Mouse (Mus musculus) liver, embryonic 12.5 days (tissue): ENCODE measurements around the gene Lrp1. TPM values are rescaled to one million over a fixed set of nuclear protein-coding genes. Genes with fewer than 3 reads are reported as not detected.

Experiments
- ATAC-seq: fragments of 200-750 bp; cut with Nextera tagmentation; 2 replicates; pipeline ENCODE4 v1.8.0; 2017; ENCODE audit warnings: moderate number of reproducible peaks, mild to moderate bottlenecking, moderate library complexity
- H3K27ac ChIP-seq: fragments of 300-500 bp; sonication (generic); 2 replicates; pipeline ENCODE4 v1.5.1; 2016; ENCODE audit warnings: mild to moderate bottlenecking
- H3K27me3 ChIP-seq: fragments of 300-500 bp; sonication (generic); replicated peaks from 2 replicates; pipeline ENCODE4 v1.6.1; 2016; ENCODE audit warnings: mild to moderate bottlenecking, moderate library complexity
- H3K36me3 ChIP-seq: fragments of 300-500 bp; sonication (generic); 2 replicates; pipeline ENCODE4 v1.6.1; 2016; ENCODE audit warnings: mild to moderate bottlenecking, moderate library complexity
- H3K4me1 ChIP-seq: fragments of 300-500 bp; sonication (generic); 2 replicates; pipeline ENCODE4 v1.6.1; 2016
- H3K4me2 ChIP-seq: fragments of 300-500 bp; sonication (generic); 2 replicates; pipeline ENCODE4 v1.6.1; 2016; ENCODE audit warnings: mild to moderate bottlenecking, moderate library complexity
- H3K4me3 ChIP-seq: fragments of 300-500 bp; sonication (generic); 2 replicates; pipeline ENCODE4 v1.5.1; 2016; ENCODE audit warnings: mild to moderate bottlenecking, moderate library complexity
- H3K9ac ChIP-seq: fragments of 300-500 bp; sonication (generic); 2 replicates; pipeline ENCODE4 v1.6.1; 2016; ENCODE audit warnings: mild to moderate bottlenecking, moderate library complexity
- H3K9me3 ChIP-seq: fragments of 300-500 bp; sonication (generic); replicated peaks from 2 replicates; pipeline ENCODE4 v1.6.1; 2016; ENCODE audit warnings: mild to moderate bottlenecking, moderate library complexity
- WGBS: fragments of 180-500 bp; shearing (Covaris S2); methylation state at CpG from one replicate; pipeline ENCODE4 v1.1.7; 2016; ENCODE audit not compliant: insufficient replicate concordance; 5-methylcytosine and 5-hydroxymethylcytosine counted together
- polyA plus RNA-seq: library from polyadenylated mRNA; unstranded; fragments of >200 nt; fragmentation: Nextera tagmentation; extraction: Ambion mirVana; gene quantifications from 2 replicates; pipeline ENCODE4 v1.2.1, GENCODE M21; 2016

Lrp1 gene
- polyA plus RNA-seq, 1 experiment from 2014 or later, result 22.8 TPM

- Histone ChIP-seq H3K4me3 (no peak overlapping the region), H3K36me3 (peaks cover 42% of the 10 kb centered on the region), H3K9ac (no peak overlapping the region), H3K9me3 (no peaks in the 10 kb centered on the region), H3K27ac (no peak overlapping the region), H3K27me3 (peaks cover 35% of the 10 kb centered on the region), H3K4me1 (peaks cover 42% of the 10 kb centered on the region), H3K4me2 (no peak overlapping the region)
- no peak for ATAC-seq
- WGBS, result 66% methylated on average over 9 of the region's 9 CpGs
These were observed 11.4 kb downstream of the Lrp1 start for GRCm38 (mm10) chr10:127609415-127610065.

- no peaks in the 10 kb centered on the region for H3K9me3 ChIP-seq
- ATAC-seq, result no peak
- peaks cover 33% of the 10 kb centered on the region for H3K27me3 ChIP-seq
- peaks cover 46% of the 10 kb centered on the region for H3K36me3 ChIP-seq
- peaks cover 34% of the 10 kb centered on the region for H3K4me1 ChIP-seq
- H3K27ac ChIP-seq, result no peak overlapping the region
- 58% methylated on average over 7 of the region's 7 CpGs for WGBS
- H3K4me3 ChIP-seq, result no peak overlapping the region
- no peak overlapping the region for H3K4me2 ChIP-seq
- H3K9ac ChIP-seq, result no peak overlapping the region
These were observed 13.9 kb downstream of the Lrp1 start for GRCm38 (mm10) chr10:127607059-127607458.

GRCm38 (mm10) chr10:127605756-127606155 is 15.2 kb downstream of the Lrp1 start:
- Histone ChIP-seq H3K4me2 (no peak overlapping the region), H3K9me3 (no peaks in the 10 kb centered on the region), H3K4me1 (peaks cover 30% of the 10 kb centered on the region), H3K9ac (no peak overlapping the region; the same call in 1 of the 2 replicates), H3K27ac (no peak overlapping the region), H3K4me3 (no peak overlapping the region), H3K27me3 (peaks cover 30% of the 10 kb centered on the region), H3K36me3 (peaks cover 41% of the 10 kb centered on the region)
- WGBS, result 80% methylated on average over 9 of the region's 9 CpGs
- ATAC-seq, result no peak

DNA sequence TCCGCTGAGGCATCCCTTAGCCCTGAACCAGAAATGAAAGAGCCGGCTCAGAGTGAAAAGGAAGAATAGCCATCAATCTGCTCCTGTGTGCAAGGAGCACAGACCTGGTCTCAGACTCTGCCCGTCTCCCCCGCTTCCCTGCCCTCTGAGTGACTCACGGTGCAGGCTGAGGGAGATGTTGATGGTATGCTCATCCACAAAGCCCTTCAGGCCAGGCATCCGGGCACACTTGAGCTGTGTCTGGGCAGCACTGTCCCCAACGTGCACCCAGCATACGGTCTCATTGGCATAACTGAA is 15.7 kb downstream of the Lrp1 start:
- H3K4me2 ChIP-seq, result no peak overlapping the region
- peaks cover 30% of the 10 kb centered on the region for H3K27me3 ChIP-seq
- H3K9ac ChIP-seq, result no peak overlapping the region
- no peak for ATAC-seq
- no peak overlapping the region for H3K4me3 ChIP-seq
- WGBS, result 57% methylated on average over 8 of the region's 8 CpGs
- H3K4me1 ChIP-seq, result peaks cover 35% of the 10 kb centered on the region
- peaks cover 36% of the 10 kb centered on the region for H3K36me3 ChIP-seq
- H3K27ac ChIP-seq, result 0 out of 2 replicates have a peak overlapping the region, but pooled peaks have one; percentile 54
- H3K9me3 ChIP-seq, result no peaks in the 10 kb centered on the region

DNA sequence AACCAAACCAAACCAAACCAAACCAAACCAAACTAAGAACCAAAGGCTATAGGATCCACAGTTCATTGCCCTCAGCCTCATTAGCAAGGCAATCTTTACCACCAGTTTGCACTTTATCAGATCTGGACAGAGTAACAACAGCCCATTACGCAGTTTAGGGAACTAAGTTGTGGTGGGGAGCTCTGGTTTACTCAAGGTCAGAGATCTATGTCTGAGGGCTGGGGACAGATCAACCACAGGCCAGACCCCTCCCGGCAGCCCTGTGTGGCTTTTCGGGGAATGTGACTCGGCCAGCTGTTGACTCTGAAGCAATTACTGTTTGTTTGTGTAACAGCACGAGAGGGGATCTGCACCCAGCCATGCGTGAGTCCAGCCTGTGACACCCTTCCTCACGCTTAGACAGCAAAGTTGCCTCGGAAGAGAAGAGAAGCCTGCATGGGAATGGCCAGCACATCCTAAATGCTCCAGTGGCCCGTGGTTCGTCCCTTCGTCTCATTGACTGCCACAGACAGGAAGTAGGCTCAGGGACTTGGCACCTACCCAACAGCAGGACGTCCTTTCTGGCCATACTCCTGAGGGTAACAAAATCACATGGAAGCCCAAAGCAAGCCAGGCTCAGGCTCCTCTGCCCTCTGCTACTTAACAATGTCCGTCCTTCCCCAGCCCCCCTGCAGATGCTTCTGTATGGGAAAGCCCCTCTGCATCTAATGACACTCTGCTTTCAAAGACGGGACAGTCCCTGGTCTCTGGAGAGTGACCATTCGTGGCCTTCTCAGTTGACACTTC is 16.3 kb downstream of the Lrp1 start:
- WGBS, result 11% methylated on average over 15 of the region's 15 CpGs
- H3K4me3 ChIP-seq, result no peak overlapping the region
- peak; percentile 46 for ATAC-seq
- peaks cover 30% of the 10 kb centered on the region for H3K36me3 ChIP-seq
- H3K27me3 ChIP-seq, result peaks cover 30% of the 10 kb centered on the region
- peaks cover 41% of the 10 kb centered on the region for H3K4me1 ChIP-seq
- H3K9ac ChIP-seq, result no peak overlapping the region
- H3K4me2 ChIP-seq, result no peak overlapping the region
- H3K9me3 ChIP-seq, result no peaks in the 10 kb centered on the region
- peak overlapping the region; percentile 54 for H3K27ac ChIP-seq

- Histone ChIP-seq H3K36me3 (peaks cover 21% of the 10 kb centered on the region), H3K9me3 (no peaks in the 10 kb centered on the region), H3K4me1 (peaks cover 44% of the 10 kb centered on the region), H3K27me3 (peaks cover 30% of the 10 kb centered on the region), H3K4me3 (no peak overlapping the region), H3K9ac (no peak overlapping the region), H3K27ac (peak overlapping the region; percentile 54), H3K4me2 (0 out of 2 replicates have a peak overlapping the region, but pooled peaks have one; percentile 12)
- ATAC-seq, result no peak
- WGBS, result 29% methylated on average over 13 of the region's 13 CpGs
These were observed 17.2 kb downstream of the Lrp1 start for GRCm38 (mm10) chr10:127603437-127604371.

DNA sequence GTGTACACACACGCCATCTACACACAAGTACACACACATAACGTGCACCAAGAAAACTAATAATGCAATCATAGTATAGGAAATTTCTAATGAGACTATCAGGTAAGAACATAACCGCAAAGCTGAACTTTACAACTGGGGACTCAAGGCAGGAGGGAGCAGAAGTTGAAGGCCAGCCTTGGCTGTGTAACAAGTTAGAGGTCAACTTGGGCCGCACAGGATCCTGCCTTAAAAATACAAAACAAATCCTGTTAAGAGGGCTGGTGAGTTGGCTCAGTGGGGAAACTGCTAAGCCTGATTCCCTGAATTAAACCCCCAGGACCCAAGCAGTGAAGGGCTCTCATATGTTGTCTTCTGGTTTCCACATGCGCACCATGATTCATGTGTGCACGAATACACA is 18.8 kb downstream of the Lrp1 start:
- Histone ChIP-seq H3K4me1 (peaks cover 54% of the 10 kb centered on the region), H3K27ac (no peak overlapping the region), H3K9ac (no peak overlapping the region), H3K36me3 (peaks cover 21% of the 10 kb centered on the region), H3K4me2 (no peak overlapping the region), H3K9me3 (no peaks in the 10 kb centered on the region), H3K4me3 (no peak overlapping the region), H3K27me3 (peaks cover 30% of the 10 kb centered on the region)
- WGBS, result 77% methylated on average over 6 of the region's 6 CpGs
- no peak for ATAC-seq

- Histone ChIP-seq H3K4me1 (peaks cover 66% of the 10 kb centered on the region), H3K9ac (no peak overlapping the region), H3K27ac (peak overlapping the region; percentile 68), H3K4me2 (no peak overlapping the region; the same call in 1 of the 2 replicates), H3K27me3 (peaks cover 22% of the 10 kb centered on the region), H3K4me3 (no peak overlapping the region), H3K36me3 (peaks cover 14% of the 10 kb centered on the region), H3K9me3 (no peaks in the 10 kb centered on the region)
- no peak for ATAC-seq
- 59% methylated on average over 17 of the region's 17 CpGs for WGBS
These were observed 21.0 kb downstream of the Lrp1 start for GRCm38 (mm10) chr10:127599779-127600541.

DNA sequence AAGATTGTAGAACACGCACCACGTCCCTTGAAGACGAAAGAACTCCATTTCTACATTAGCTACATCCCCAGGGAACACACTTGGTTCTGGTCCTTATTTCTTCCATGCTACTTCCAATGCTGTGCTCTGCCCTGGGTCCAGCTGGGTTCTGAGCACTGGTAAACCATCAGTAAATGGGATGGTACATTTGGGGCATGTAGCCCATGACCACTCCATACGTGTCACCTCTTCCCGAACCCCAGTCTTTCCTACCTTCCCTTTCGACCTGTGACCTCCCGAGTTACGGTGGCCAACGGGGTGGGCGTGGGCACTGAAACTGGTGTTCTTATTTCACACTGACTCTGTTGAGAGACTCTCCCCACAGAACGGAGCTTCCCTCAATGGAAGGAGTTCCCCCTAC is 21.7 kb downstream of the Lrp1 start:
- Histone ChIP-seq H3K4me3 (no peak overlapping the region), H3K36me3 (peaks cover 19% of the 10 kb centered on the region), H3K4me1 (peaks cover 61% of the 10 kb centered on the region), H3K27ac (peak overlapping the region; percentile 68; the same call in 1 of the 2 replicates), H3K27me3 (peaks cover 15% of the 10 kb centered on the region), H3K4me2 (no peak overlapping the region), H3K9me3 (no peaks in the 10 kb centered on the region), H3K9ac (no peak overlapping the region)
- no peak for ATAC-seq
- WGBS, result 69% methylated on average over 11 of the region's 11 CpGs

DNA sequence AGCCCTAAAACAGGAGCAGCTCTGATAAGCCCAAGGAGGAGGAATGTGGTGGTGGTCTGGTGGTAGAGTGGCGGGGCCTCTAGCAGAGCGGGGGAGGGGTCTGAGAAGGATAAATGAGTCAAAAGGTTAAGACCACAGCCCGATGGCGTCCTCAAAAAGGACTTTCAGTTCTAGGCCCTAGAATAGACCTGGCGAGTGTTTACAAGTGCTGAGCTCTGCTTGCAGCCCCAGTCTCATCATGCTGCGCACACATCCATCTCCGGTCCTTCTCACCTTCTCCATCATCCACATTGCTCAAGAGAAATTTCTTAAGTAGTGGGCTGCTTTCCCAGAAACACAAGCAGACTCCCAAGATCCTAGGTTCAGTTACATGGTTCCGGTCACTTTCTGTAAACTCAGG is 22.3 kb downstream of the Lrp1 start:
- Histone ChIP-seq H3K4me3 (no peak overlapping the region), H3K9me3 (no peaks in the 10 kb centered on the region), H3K27me3 (peaks cover 9% of the 10 kb centered on the region), H3K4me1 (peaks cover 57% of the 10 kb centered on the region), H3K9ac (no peak overlapping the region), H3K4me2 (no peak overlapping the region), H3K36me3 (peaks cover 26% of the 10 kb centered on the region), H3K27ac (no peak overlapping the region)
- WGBS, result 56% methylated on average over 8 of the region's 8 CpGs
- no peak for ATAC-seq

GRCm38 (mm10) chr10:127597311-127597901 is 23.5 kb downstream of the Lrp1 start:
- Histone ChIP-seq H3K4me2 (no peak overlapping the region), H3K4me3 (no peak overlapping the region), H3K9me3 (no peaks in the 10 kb centered on the region), H3K27me3 (no peaks in the 10 kb centered on the region; the same call in 1 of the 2 replicates), H3K4me1 (peaks cover 51% of the 10 kb centered on the region), H3K36me3 (peaks cover 30% of the 10 kb centered on the region), H3K27ac (peak overlapping the region; percentile 39; the same call in 1 of the 2 replicates), H3K9ac (no peak overlapping the region)
- WGBS, result 64% methylated on average over 5 of the region's 5 CpGs
- no peak for ATAC-seq
